Mouse (Mus musculus) thymus, adult 2 months (tissue): Measurements from ENCODE around the gene Zfp710.

Experiments used
- CTCF ChIP-seq: fragments of 200-500 bp; IDR thresholded peaks from 2 replicates; pipeline ENCODE4 v1.5.1; 2012; ENCODE audit warnings: mild to moderate bottlenecking, control low read depth, low read length, moderate library complexity, borderline replicate concordance; ENCODE audit not compliant: control insufficient read depth, poor library complexity, insufficient read depth; ENCODE audit errors: extremely low read depth
- POLR2A ChIP-seq: fragments of 200-500 bp; IDR thresholded peaks from 2 replicates; pipeline ENCODE4 v1.6.1; 2012; ENCODE audit warnings: mild to moderate bottlenecking, low read length, control low read depth, moderate library complexity; ENCODE audit not compliant: control insufficient read depth, poor library complexity, insufficient read depth; ENCODE audit errors: extremely low read depth

- TF ChIP-seq CTCF (no peak), POLR2A (no peak)
Measured at GRCm38 (mm10) chr7:80103335-80103734, 78.7 kb downstream of the Zfp710 start.
